Mouse (Mus musculus) liver, embryonic 11.5 days (tissue): ENCODE measurements at regions not wholly inside any gene's neighbourhood (a gene's known extent, or its start where the extent isn't known, plus 50 kb on each side); places are given as distances from the start of the nearest gene placed in this dataset.

ENCODE experiments used
- ATAC-seq: fragments of 200-750 bp; cut with Nextera tagmentation; replicated peaks from 2 replicates; pipeline ENCODE4 v1.8.0; 2017; ENCODE audit warnings: moderate number of reproducible peaks, mild to moderate bottlenecking, moderate TSS enrichment, moderate library complexity; ENCODE audit not compliant: low FRiP score
- DNase-seq: peaks from one replicate; pipeline ENCODE4 v3.0.0-alpha.2; 2017; ENCODE audit warnings: low spot score
- H3K27ac ChIP-seq: fragments of 300-500 bp; sonication (generic); 2 replicates; pipeline ENCODE4 v1.5.1; 2014; ENCODE audit warnings: mild to moderate bottlenecking, low read depth, low read length, control low read depth
- H3K27me3 ChIP-seq: fragments of 300-500 bp; sonication (generic); replicated peaks from 2 replicates; pipeline ENCODE4 v1.6.1; 2014; ENCODE audit warnings: low read length, mixed read lengths; ENCODE audit not compliant: control insufficient read depth, insufficient read depth
- H3K36me3 ChIP-seq: fragments of 300-500 bp; sonication (generic); 2 replicates; pipeline ENCODE4 v1.6.1; 2014; ENCODE audit warnings: mild to moderate bottlenecking, low read length, moderate library complexity, mixed read lengths; ENCODE audit not compliant: control insufficient read depth, insufficient read depth
- H3K4me1 ChIP-seq: fragments of 300-500 bp; sonication (generic); replicated peaks from 2 replicates; pipeline ENCODE4 v1.6.1; 2014; ENCODE audit warnings: low read length, mixed read lengths; ENCODE audit not compliant: control insufficient read depth, insufficient read depth
- H3K4me2 ChIP-seq: fragments of 300-500 bp; sonication (generic); 2 replicates; pipeline ENCODE4 v1.6.1; 2014; ENCODE audit warnings: mild to moderate bottlenecking, control low read depth, moderate library complexity
- H3K4me3 ChIP-seq: fragments of 300-500 bp; sonication (generic); 2 replicates; pipeline ENCODE4 v1.5.1; 2014; ENCODE audit warnings: low read depth, low read length, control low read depth
- H3K9ac ChIP-seq: fragments of 300-500 bp; sonication (generic); 2 replicates; pipeline ENCODE4 v1.6.1; 2014; ENCODE audit warnings: low read depth, low read length, control low read depth
- H3K9me3 ChIP-seq: fragments of 300-500 bp; sonication (generic); 2 replicates; pipeline ENCODE4 v1.6.1; 2016; ENCODE audit warnings: low read length, inconsistent platforms, mixed read lengths; ENCODE audit not compliant: control insufficient read depth
- WGBS: fragments of 180-500 bp; shearing (Covaris S2); extraction: QIAGEN DNeasy Blood & Tissue Kit; methylation state at CpG from one replicate; pipeline ENCODE4 v1.1.7; 2014; 5-methylcytosine and 5-hydroxymethylcytosine counted together

DNA sequence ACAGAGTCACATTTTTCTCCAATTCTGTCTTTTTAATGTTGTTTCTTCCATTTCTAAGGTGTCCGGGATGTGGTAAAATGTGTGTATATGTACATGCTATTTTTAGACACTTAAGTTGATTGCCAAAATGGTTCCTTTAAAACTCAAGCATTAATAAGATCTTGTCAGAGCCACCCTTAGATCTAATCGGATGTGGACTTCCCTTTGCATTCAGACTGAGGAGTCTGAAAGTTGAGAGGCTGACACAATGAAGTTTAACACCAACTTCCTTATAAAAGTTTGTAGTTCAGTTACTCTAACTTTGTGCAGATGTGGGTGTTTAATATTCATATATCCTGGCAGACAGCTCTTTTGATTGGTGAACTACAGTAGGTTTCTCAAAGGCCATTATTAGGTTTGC, 282.1 kb downstream of the Mterf1b start:
- Histone ChIP-seq H3K4me1 (no peaks in the 10 kb centered on the region), H3K27ac (no peak overlapping the region), H3K9me3 (no peaks in the 10 kb centered on the region), H3K36me3 (no peaks in the 10 kb centered on the region), H3K4me2 (no peak overlapping the region), H3K4me3 (no peak overlapping the region), H3K27me3 (no peaks in the 10 kb centered on the region), H3K9ac (no peak overlapping the region)
- DNase-seq: no peak
- 74% methylated on average over 2 of the region's 2 CpGs for WGBS
- no peak for ATAC-seq
